Mouse (Mus musculus) urinary bladder, postnatal 10 days (tissue): ENCODE results near the gene Dctn2.
"Not testable (repeated sequence)": the region's sequence is repeated elsewhere in the genome, so short reads cannot be mapped to it uniquely, and the experiment has no call there.

Experiments used
- DNase-seq: peaks from one replicate; pipeline ENCODE4 v3.0.0; 2022; ENCODE audit warnings: low spot score

Dctn2 gene

GRCm38 (mm10) chr10:127288800-127289572 is 22.8 kb downstream of the Dctn2 start, which contains the start of gene Mbd6:
Gene Mbd6 (minus strand): TSS chr10:127289018.
- DNase-seq = peak; percentile 63

DNA sequence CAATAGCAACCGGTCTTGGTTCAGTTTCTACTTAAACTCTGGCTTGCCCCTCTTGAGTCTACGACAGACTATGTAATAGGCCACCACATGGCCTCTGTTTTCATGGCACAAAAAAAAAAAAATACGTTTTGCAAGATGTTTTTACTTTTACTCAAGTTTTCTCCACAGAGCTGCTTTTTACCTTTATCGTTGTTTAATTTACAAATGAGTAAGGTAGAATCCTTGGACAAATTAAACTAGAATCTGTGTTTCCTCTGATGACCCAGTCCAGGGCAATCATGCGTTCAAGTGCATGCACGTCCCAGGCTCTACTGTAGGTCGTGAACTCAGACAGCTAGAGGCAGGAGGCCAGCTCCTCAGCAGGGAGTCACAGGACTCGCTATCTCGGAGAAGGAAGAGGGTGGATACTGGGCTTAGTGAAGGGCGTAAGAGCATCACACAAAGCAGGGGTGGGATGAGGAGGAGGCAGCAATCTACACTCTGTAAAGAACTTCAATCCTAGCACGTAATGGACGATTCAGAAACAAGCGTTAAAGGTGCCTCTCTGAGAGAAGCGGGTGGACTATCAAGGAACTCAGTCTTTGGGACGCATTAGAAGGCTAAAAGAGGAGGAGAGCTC is 23.5 kb downstream of the Dctn2 start:
- DNase-seq = no peak

DNA sequence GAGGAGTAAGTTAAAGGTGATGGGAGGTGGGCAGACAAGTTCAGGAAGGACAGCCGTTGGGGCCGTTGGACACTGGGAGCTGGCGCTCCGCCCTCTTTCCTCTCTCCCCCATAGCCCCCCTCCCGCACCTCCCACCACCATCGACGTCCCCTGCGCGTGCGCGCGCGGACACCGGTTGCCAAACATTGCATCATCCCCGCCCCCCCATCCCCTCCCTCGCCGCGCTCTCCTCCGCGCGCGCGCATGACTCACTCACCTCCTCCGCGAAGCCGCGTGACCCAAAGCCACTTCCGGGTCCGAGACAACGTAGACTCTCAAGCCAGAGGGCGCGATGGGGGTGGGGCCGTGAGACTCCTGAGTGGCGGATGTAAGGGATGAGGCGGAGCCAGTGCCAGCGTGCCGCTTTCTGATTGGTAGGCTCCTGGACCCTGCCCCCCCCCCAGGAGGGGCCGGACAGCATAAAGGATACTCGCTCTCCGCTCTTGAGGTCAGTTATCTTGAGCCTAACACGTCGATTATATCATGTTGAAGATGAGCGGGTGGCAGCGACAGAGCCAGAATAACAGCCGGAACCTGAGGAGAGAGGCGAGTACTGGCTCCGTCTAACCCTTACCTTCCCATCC is 24.2 kb downstream of the Dctn2 start:
- DNase-seq = peak; percentile 100

DNA sequence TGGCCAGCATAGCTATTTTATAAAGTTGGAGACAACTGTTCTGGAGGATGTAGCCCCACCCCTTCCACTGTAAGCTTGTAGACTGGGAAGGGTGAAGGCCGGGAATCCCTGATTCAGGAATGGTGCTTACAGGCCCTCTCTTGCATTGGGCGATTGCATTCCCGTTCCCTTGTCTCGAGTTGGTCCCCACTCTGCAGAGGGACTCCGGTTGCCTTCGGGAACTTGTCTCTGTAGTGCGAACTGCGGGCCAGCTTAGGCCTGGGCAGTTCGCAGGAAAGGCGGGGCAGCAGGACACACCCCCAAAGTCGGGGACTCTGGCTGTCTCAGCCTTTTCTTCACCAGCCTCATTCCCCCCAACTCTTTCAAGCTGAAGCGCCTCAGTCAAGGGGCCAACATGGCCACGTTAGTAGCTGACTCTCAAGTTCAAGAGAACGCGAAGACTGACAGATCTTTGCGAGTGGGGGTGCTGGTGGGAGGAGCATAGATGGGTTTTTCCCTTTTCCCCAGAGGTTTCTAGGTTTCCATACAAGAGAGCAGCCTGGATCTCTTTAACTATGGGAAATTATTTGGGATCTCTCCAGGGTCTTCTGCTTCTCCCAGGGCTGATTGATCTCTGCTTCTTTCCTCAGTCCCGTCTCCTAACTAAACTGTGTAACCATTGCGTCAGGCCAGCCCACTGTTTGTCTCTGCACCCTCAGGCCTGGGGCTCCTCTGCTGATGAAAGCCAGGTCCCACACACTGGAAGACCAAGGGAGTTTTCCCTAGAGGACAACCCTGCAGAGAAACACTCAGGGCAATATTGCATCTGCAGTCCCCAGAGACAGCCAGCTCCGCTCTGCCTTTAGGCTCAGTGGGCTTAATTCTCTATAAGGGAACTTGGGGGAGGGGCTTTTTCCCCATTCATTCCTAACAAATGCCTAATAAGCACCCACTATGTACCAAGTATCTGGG is 25.0 kb downstream of the Dctn2 start:
- no peak for DNase-seq

DNA sequence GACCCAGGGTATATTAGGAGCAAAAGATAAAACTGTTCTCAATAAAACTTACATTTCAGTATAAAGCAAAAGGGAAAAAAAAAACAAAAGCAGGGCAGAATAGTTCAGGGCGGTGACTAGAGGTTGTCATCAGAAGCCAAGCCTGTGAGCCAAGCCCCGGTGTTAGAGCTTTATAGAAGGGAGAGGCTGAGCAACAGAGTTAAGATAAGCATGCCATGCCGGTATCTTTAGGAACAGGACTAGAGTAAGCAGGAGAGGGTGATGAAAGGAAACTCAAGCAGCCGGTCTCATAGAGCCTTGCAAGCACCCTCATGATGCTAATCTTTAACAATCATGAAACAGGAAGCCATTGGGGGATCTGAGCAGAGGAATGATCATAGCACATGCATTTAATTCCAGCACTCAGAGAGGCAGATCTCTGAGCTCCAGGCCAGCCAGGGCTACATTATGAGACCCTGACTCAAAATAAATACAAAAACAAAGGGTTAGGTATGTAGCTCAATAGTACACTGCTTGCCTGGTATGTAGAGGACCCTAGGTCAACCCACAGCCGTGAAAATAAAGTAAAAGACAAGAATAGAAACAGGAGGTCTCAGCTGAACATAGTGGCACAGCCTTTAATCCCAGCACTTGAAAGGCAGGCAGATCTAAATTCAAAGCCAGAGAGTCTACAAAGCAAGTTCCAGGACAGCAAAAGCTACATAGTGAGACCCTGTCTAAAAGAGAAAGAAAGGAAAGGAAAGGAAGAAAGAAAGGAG is 25.9 kb downstream of the Dctn2 start:
- DNase-seq = no peak

DNA sequence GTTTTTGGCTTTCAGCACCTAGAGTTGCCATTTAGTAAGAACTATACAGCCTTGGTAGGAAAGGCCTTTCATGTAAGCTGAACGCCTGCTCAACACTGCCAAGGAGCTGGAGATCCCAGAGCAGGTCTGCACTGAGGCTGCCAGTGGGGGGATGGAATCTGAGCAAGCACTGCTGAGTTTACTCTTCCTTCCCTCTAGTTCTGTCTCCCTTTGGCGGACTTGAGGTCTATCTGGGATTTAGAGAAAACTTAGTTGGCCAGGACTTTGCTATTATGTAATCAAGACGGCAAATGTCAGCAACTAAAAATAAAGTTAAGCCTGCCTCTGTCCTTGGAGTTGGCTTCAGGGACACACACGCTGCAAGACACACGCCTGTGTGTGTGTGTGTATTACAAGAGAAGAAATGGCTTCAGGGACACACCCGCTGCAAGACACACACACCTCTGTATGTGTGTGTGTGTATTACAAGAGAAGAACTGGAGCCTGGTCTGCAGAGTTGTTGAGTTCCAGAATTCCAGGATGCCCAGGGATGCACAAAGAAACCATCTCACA is 26.9 kb downstream of the Dctn2 start:
- DNase-seq = no peak

GRCm38 (mm10) chr10:127293590-127294113 is 27.5 kb downstream of the Dctn2 start:
- DNase-seq = no peak

GRCm38 (mm10) chr10:127294895-127295510 is 28.8 kb downstream of the Dctn2 start:
- DNase-seq = no peak

GRCm38 (mm10) chr10:127295986-127296794 is 30.0 kb downstream of the Dctn2 start:
- no peak for DNase-seq

GRCm38 (mm10) chr10:127297015-127297871 is 31.1 kb downstream of the Dctn2 start:
- no peak for DNase-seq

- DNase-seq = no peak
Observed at GRCm38 (mm10) chr10:127300361-127300760, 34.2 kb downstream of the Dctn2 start.

DNA sequence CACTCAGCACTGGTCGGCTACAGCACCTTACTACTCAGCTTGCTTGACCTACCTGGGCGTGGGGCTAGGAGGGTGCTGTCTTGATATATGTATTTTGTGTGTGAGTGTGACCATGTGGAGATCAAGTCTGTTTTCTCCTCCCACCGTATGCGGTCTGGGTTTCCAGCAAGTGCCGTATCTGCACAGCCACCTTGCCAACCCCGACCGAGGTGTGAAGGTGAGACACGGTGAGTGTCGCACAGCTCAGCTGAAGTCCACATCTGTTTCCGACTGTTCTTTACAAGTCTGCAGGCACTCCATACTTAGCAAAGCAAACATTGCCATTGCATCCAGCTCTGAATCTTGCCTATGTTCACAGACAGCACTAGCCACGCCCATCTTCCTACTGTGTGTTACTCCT is 37.0 kb downstream of the Dctn2 start:
- DNase-seq = no peak

DNA sequence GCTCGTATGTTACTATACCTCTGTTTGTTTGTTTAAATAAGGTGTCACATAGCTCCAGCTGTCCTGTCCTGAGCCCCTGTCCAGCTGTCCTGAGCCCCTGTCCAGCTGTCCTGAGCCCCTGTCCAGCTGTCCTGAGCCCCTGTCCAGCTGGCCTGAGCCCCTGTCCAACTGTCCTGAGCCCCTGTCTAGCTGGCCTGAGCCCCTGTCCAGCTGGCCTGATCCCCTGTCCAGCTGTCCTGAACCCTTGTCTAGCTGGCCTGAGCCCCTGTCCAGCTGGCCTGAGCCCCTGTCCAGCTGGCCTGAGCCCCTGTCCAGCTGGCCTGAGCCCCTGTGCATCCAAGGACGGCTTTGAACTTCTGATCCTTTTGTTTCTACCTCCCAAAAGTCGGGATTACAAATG is 43.0 kb downstream of the Dctn2 start:
- DNase-seq = not testable (repeated sequence)

GRCm38 (mm10) chr10:127310523-127311475 is 44.6 kb downstream of the Dctn2 start:
- no peak for DNase-seq

DNA sequence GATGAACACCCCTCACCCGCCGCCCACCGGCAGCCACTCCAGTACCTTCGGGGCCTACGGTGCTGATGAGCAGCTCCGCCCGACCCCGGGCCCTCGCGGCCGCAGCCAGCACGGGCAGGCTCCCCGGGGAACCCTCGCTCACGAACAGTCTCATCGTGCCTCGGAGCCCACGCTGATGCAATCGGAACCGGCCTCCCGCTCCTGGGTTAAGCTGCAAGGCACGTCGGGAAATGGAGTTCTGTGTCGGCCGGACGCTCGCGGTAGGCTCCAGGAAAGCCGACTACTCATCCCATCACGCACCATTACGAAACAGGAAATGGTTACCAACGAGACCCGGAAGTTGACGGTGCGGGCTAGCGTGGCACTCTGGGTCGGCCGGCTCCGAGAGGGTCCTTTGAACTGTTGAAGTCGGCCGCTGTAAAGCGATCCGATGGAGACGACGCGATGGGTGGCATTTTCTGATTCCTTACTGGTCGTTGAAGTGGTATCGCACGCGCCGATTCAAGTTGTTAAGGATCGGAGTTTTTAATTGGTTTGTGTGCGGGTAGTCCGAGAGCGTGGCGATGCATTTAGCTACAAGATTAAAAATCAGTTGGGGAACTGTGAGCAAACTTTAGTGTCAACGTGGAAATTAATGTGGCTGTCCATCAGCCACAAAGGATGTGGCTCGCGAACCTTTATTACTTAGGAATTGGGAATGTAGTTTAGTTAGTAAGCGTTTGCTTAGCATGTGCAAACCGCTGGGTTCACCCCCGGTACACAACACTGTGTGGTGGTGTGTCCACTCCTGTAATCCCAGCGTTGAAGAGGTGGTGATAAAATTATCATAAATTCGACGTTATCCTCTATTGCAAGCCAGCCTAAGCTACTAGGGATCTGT is 45.5 kb downstream of the Dctn2 start, which contains the start of gene Mars:
Gene Mars (minus strand): TSS at position 311 of the 880 bp plus-strand sequence.
- peak; percentile 77 for DNase-seq

DNA sequence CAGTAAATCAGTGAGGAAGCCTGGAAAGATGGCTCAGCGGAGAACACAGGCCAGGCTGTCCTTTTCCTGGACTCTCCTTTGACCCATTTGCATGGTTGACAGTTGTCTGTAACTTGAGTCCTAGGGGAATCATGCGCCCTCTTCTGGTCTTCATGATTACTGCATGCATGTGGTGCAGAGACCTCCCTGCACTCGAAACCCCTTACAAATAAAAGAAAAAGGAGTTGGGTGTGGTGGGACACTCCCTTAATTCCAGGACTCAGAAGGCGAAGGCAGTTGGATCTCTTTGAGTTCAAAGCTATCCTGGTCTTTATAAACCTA is 46.1 kb downstream of the Dctn2 start:
- DNase-seq = no peak
